Mouse (Mus musculus): ENCODE measurements around the gene Col8a2. TPM values are rescaled to one million over a fixed set of nuclear protein-coding genes. Genes with fewer than 3 reads are reported as not detected.

The Col8a2 gene
- polyA plus RNA-seq, 1 experiment, result 0.52 TPM

DNA sequence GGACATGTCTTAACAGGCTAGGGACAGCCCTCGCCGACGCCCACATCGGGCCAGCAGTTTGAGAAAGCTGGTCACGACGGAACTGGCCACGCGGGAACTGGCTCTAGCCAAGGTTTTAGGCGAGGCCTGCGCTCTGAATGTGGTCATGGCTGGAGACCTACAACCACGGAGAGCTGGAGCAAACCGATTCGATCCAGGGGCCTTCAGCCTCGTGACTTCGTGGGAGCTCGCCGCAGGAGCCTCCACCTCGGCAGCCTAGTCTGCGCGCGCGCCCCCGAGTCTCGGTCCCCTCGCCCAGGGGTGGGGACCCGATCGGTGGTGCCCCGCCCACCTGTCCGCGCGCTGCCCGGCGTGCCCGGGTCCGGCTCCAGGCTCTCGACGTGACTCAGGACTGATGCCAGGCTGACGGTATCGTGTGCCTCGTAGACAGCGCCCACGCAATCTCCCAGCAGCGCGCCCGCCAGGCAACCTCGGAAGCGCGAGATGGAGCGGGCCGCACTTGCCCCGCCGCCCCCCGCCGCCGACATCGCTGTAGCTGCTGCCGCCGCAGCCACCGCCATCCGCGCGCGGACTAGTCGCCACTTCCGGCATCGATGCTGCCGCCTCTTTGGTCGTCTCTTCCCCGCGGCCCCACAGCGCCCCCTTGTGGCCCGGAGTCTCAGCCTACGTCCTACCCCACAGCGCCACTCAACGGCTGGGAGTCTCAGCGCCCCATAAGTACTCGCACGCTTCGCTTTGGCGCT is 34.7 kb downstream of the Col8a2 start, which contains the start of gene Adprhl2:
Gene Adprhl2, minus strand, starts transcription at position 593 of the 743 bp plus-strand sequence.
- TF ChIP-seq CTCF (IDR thresholded peaks at IDR 0.05; ENCODE audit: extremely low read depth, insufficient read depth, low read length) (peak; percentile 99), POLR2A (IDR thresholded peaks at IDR 0.05; ENCODE audit: extremely low read depth, insufficient read depth, low read length) (peak; percentile 63)
- Histone ChIP-seq H3K4me3 (ENCODE audit: insufficient read depth, low read length) (peak within 1 kb of the TSS; percentile 48), H3K27ac (ENCODE audit: insufficient read depth, low read length) (no peak within 1 kb of the TSS)

DNA sequence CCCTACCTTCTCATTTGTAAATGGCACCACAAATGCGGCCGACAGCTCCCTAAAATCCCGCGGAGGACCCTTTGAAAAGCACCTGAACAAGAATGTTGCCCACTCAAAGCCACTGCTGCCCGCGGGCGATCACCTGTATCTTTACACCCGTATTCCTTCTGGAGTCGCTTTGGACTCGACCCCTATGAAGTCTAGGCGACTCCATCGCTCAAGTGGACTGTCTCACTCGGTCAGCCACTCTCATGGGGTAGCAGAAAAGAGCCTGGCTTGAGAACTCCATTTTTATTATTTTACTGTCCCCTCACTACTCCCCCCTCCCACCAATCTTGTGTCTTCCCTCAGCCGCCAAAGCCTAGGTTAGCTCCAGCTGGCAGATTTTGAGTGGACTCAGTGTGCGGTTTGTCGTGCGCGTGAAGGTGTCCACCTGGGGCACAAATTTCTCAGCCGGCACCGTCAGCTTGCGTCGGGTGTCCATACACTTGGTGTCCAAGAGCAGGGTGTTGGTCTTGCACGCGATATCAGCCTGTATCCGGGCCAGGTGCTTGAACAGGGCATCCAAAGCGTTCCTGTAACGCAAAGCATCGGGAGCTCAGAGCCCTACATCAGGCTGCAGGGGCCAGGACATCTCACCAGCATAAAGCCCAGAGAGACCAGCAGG is 35.4 kb downstream of the Col8a2 start:
- Histone ChIP-seq H3K27ac (ENCODE audit: insufficient read depth, low read length) (no peak overlapping the region), H3K4me3 (ENCODE audit: insufficient read depth, low read length) (peak overlapping the region; percentile 48; the same call in 1 of the 2 replicates), H3K4me1 (ENCODE audit: control insufficient read depth, insufficient read depth, low read length) (no peaks in the 10 kb centered on the region; the same call in 1 of the 2 replicates)
- TF ChIP-seq CTCF (IDR thresholded peaks at IDR 0.05; ENCODE audit: extremely low read depth, insufficient read depth, low read length) (no peak), POLR2A (IDR thresholded peaks at IDR 0.05; ENCODE audit: extremely low read depth, insufficient read depth, low read length) (no peak)

More for the DNA sequence above, 34.7 kb downstream of the Col8a2 start, which contains the start of gene Adprhl2:
- H3K4me1 ChIP-seq (ENCODE audit: control insufficient read depth, insufficient read depth, low read length), result no peaks in the 10 kb centered on the region; the same call in 1 of the 2 replicates

GRCm38 (mm10) chr4:126322646-126323045 is 36.1 kb downstream of the Col8a2 start:
- Histone ChIP-seq H3K4me3 (ENCODE audit: insufficient read depth, low read length) (no peak overlapping the region), H3K27ac (ENCODE audit: insufficient read depth, low read length) (no peak overlapping the region), H3K4me1 (ENCODE audit: control insufficient read depth, insufficient read depth, low read length) (no peaks in the 10 kb centered on the region; the same call in 1 of the 2 replicates)
- no peak for TF ChIP-seq CTCF (IDR thresholded peaks at IDR 0.05; ENCODE audit: extremely low read depth, insufficient read depth, low read length)
- no peak for TF ChIP-seq POLR2A (IDR thresholded peaks at IDR 0.05; ENCODE audit: extremely low read depth, insufficient read depth, low read length)

- H3K4me3 ChIP-seq (ENCODE audit: insufficient read depth, low read length), result no peak overlapping the region
- no peaks in the 10 kb centered on the region; the same call in 1 of the 2 replicates for H3K4me1 ChIP-seq (ENCODE audit: control insufficient read depth, insufficient read depth, low read length)
- no peak overlapping the region for H3K27ac ChIP-seq (ENCODE audit: insufficient read depth, low read length)
- no peak for TF ChIP-seq POLR2A (IDR thresholded peaks at IDR 0.05; ENCODE audit: extremely low read depth, insufficient read depth, low read length)
- no peak for TF ChIP-seq CTCF (IDR thresholded peaks at IDR 0.05; ENCODE audit: extremely low read depth, insufficient read depth, low read length)
These were observed 38.3 kb downstream of the Col8a2 start for GRCm38 (mm10) chr4:126324861-126325260.

GRCm38 (mm10) chr4:126325281-126325861 is 38.8 kb downstream of the Col8a2 start, which contains the start of gene Tekt2:
TSS of gene Tekt2 (minus strand) at chr4:126325688.
- TF ChIP-seq POLR2A (IDR thresholded peaks at IDR 0.05; ENCODE audit: extremely low read depth, insufficient read depth, low read length), result no peak
- TF ChIP-seq CTCF (IDR thresholded peaks at IDR 0.05; ENCODE audit: extremely low read depth, insufficient read depth, low read length), result no peak
- H3K27ac ChIP-seq (ENCODE audit: insufficient read depth, low read length), result no peak within 1 kb of the TSS
- no peak within 1 kb of the TSS for H3K4me3 ChIP-seq (ENCODE audit: insufficient read depth, low read length)
- no peaks in the 10 kb centered on the region for H3K4me1 ChIP-seq (ENCODE audit: control insufficient read depth, insufficient read depth, low read length)

DNA sequence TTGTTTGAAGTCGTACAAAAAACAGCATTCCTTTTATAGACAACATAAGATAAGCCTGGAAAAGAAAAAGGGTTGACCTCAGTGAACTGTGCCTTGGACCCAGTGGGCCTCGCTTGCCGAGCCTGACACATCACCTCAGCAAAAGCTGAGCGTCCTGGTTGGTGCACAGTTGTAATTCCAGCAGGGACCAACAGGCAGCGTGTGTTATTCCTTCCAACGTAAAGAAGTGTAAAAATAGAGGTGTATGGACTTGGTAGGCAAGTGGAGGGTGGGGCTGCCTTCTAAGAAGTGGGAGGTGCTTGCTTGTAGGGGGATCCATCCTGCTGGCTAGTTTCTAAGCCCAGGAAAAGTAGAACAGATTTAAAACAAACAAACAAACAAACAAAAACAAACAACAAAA is 39.4 kb downstream of the Col8a2 start:
- TF ChIP-seq CTCF (IDR thresholded peaks at IDR 0.05; ENCODE audit: extremely low read depth, insufficient read depth, low read length), result no peak
- TF ChIP-seq POLR2A (IDR thresholded peaks at IDR 0.05; ENCODE audit: extremely low read depth, insufficient read depth, low read length), result no peak
- Histone ChIP-seq H3K4me1 (ENCODE audit: control insufficient read depth, insufficient read depth, low read length) (no peaks in the 10 kb centered on the region), H3K4me3 (ENCODE audit: insufficient read depth, low read length) (no peak overlapping the region)

DNA sequence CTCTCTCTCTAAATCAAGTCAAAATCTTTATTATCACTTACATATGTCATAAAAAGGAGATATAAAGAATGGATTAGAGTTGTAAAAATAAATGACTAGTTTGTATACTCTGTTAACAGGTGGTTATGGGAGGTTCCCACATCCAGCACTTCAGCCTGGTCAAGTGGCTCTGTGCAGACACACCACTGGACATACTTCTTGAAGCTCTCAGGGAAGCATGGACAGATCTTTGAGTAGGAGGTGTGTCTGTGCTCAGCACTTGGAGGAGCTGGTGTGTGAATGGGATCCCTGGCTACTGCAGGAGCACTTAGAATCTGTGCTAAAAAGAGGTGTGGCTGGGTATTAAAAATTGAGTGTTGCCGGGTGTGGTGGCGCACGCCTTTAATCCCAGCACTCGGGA is 43.7 kb downstream of the Col8a2 start:
- H3K4me1 ChIP-seq (ENCODE audit: control insufficient read depth, insufficient read depth, low read length), result no peaks in the 10 kb centered on the region
- H3K4me3 ChIP-seq (ENCODE audit: insufficient read depth, low read length), result no peak overlapping the region
- no peak overlapping the region for H3K27ac ChIP-seq (ENCODE audit: insufficient read depth, low read length)
- no peak for TF ChIP-seq POLR2A (IDR thresholded peaks at IDR 0.05; ENCODE audit: extremely low read depth, insufficient read depth, low read length)

More for the DNA sequence above, 39.4 kb downstream of the Col8a2 start:
- H3K27ac ChIP-seq (ENCODE audit: insufficient read depth, low read length), result no peak overlapping the region

DNA sequence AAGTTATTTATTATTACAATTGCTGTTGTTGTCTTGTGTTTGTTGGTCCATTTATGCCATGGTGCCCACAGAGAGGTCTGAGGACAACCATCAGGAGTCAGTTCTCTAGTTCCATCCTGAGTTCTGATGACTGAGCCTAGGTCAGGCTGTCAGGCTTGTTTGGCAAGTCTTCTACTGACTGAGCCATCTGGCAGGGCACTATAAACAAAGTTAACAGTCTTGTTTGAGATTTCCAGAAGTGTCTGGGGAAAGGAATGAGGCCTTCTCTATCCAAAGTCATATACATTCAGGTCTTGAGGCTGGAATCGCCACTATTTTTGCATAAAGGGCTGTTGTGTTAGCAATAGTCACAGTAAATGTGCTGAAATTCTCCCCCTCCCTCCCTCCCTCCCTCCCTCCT is 45.2 kb downstream of the Col8a2 start:
- Histone ChIP-seq H3K4me3 (ENCODE audit: insufficient read depth, low read length) (no peak overlapping the region), H3K4me1 (ENCODE audit: control insufficient read depth, insufficient read depth, low read length) (no peaks in the 10 kb centered on the region; the same call in 1 of the 2 replicates), H3K27ac (ENCODE audit: insufficient read depth, low read length) (no peak overlapping the region)
- TF ChIP-seq CTCF (IDR thresholded peaks at IDR 0.05; ENCODE audit: extremely low read depth, insufficient read depth, low read length), result no peak
- no peak for TF ChIP-seq POLR2A (IDR thresholded peaks at IDR 0.05; ENCODE audit: extremely low read depth, insufficient read depth, low read length)

- no peak for TF ChIP-seq CTCF (IDR thresholded peaks at IDR 0.05; ENCODE audit: extremely low read depth, insufficient read depth, low read length)
- no peaks in the 10 kb centered on the region; the same call in 1 of the 2 replicates for H3K4me1 ChIP-seq (ENCODE audit: control insufficient read depth, insufficient read depth, low read length)
- no peak overlapping the region for H3K4me3 ChIP-seq (ENCODE audit: insufficient read depth, low read length)
- no peak overlapping the region for H3K27ac ChIP-seq (ENCODE audit: insufficient read depth, low read length)
These were observed 45.8 kb downstream of the Col8a2 start for GRCm38 (mm10) chr4:126332358-126332757.

All from cortical plate, adult 2 months (tissue).